Mouse (Mus musculus): ENCODE data around the gene Gpx4.

Gene Gpx4

DNA sequence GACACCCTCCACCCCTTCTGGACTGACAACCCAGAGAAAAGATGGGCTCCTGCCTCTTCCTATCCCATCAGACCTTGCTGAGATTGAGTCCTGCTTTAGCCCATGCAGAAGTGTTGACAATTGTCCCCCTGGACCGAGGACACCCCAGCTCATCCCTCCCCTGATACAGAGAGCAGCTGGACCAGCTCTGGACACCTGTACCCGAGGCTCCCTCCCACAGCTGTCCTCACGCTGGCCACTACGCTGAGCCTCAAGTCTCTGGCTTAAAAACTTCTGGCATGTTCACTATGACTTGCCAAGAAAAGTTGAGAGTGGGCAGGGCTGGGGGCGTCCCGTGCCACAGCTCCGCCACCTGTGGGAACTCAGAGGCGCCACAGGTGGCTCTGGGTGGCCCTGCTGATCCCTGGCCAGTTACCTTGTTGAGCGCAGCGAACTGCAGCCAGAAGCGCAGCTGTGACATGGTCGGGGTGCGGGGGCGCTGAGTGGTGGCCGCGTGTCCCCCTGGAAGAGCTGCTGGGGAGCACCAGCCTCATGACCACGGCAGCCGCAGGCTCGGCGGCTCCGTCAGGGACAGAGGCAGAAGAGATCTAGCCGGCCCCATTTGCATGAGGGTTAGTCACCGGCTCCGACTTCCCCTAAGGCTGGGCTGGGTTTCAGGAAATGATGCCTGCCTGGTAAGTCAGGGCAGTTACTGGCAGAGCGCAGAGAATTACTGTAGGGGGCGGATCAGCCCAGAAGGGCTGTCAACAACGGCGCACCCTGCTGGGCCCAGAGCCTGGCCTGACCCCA is 28.0 kb downstream of the Gpx4 start:
- DNase-seq (ENCODE audit: low spot score): peak; percentile 61

DNA sequence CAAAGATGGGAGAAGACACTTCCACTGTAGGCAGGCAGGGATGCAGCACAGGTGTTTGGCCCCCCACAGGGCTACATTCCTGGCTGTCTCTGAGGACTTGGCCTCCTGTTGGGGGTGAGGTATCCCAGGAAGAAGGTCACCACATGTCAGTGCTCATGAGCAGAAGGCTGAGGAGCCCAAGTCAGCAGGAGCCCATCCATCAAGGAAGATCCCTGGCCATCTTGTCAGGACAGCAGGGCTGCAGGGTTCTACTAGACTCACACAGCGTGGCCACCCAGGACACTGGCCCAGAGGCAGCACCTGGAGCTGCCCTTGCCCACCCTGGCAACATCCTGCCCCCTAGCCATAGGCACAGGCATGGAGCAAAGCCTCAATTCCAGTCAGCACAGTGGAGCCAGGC is 29.0 kb downstream of the Gpx4 start:
- no peak for DNase-seq (ENCODE audit: low spot score)

DNA sequence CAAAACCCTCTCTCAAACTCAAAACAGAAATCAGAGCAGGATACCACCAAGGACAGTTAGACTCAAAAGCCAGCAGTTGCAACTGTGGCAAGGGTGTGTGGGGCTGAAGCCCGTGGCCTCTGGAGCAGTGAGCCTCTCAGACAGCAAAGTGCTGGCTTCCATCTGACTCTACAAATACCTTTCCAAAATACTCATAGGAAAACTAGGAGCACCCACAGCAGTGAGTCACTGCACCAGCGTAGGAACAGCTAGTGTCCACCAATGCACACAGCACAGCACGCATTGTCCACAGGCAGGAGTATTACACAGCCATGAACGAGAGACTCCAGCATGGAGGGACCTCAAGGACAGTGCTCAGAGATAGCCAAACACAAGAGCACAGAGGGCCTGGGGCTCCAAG is 29.4 kb downstream of the Gpx4 start:
- DNase-seq (ENCODE audit: low spot score): no peak

DNA sequence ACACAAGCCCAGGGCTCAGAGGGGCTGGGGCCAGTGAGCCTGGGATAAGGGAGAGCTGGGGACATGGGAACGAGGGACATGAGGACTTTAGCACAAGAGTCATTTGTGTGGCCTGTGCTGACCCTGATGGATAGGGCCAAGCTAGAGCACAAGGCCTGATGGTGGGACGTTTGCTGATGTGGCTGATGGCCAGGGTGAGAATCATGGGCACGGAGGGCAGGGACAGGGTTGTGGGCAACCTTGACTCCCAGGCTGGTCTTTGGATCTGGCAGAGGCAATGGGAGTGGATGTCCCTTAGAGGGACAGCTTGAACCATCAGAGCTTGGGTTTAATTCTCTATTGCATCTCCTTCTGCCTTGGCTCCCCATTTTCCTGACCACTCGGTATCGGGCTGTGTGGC is 30.3 kb downstream of the Gpx4 start:
- no peak for DNase-seq (ENCODE audit: low spot score)

DNA sequence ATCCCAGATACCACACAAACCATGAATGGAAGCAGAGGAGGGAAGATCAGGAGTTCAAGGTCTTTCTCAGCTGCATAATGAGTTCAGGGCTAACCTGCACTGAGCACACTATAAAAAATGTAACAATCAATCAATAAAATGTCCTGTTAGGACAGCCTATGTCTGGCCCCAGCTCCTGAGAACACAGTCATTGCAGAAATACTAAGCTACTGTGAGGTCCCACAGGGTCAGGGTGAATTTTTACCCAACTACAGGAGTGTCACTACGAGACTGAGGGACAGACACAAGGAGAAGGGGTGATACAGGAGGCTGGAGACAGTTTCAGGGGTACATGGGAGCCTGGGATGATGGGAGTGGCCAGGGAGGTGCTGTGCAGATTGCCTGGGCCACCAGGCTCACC is 31.4 kb downstream of the Gpx4 start:
- DNase-seq (ENCODE audit: low spot score): no peak

DNA sequence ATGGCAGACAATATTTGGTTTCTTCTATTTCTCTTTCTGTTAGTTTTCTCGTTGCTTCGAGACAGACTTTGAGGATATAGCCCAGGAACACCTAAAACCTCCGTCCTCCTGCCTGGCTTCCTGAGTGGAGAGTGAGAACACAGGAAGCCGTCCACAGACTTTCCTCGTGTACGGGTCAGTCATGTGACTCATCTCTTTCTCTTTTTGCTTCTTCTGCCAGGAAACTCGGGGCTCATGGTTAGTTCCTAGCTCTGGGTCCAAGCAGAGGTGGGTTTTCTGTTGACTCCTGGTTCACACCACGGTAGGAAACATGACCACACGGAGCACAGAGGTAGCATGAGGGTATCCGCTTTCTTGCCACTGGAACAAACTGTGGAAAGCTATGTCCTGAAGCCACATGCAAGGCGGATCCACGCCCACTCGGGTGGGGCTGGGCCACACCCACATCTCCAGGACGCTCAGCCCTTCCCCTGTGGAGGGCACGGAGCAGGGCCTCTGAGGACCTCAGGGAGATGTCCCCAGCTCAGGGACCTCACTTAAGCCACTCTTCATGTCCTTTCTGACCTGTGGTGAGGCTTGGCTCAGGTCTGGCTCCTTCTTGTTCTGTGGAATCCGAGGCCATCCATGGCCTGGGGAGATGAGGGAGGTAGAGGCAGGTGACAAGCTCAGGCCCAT is 33.6 kb downstream of the Gpx4 start:
- DNase-seq (ENCODE audit: low spot score): no peak

DNA sequence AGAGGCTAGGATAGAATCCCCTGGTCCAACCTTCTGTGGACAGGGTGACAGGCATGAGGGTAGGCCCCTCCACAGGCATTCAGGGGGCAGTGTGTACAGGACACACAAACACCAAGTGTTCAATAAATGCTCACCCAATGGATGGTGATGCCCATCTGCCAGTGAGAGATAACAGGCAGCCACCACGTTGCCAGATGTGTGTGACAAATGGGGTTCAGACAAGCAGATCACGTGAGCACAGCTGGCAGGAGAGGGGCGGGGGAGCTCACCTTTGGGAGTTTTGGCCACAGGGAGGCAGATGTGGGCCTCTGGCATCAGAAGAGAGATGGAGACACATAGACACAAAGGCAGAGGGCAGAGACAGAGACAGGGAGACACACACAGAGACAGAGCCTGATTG is 34.1 kb downstream of the Gpx4 start:
- no peak for DNase-seq (ENCODE audit: low spot score)

DNA sequence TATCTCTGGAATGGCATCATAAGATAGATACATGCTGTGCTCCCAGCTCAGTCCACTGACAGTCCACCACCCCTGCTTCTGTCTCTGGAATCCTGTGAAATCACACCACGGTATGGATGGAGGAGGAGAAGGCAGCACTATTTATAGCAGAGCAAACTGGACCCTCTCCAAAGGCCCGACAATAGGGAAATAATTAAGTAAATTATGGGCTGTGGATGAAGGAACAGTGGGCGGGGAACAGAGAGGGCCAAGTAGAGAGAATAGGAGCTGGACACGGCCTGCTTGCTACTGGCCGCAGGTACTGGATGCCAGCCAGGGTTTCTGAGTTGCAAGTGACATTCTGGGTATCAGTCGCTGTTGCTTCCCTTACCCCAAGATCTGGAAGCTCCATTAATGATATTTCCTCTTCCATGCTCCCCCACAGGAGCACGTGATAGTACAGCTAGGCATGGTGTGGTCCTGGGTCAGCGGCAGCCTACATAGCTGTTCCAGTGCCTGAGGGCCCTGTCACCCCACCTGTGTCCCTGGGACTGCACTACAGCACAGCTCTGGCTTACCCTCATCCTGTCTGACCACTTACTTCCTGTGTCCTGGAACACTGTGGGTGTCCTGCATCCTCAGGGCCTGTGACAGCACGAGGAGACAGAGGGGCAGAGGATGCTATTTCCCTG is 38.0 kb downstream of the Gpx4 start:
- DNase-seq (ENCODE audit: low spot score): no peak

DNA sequence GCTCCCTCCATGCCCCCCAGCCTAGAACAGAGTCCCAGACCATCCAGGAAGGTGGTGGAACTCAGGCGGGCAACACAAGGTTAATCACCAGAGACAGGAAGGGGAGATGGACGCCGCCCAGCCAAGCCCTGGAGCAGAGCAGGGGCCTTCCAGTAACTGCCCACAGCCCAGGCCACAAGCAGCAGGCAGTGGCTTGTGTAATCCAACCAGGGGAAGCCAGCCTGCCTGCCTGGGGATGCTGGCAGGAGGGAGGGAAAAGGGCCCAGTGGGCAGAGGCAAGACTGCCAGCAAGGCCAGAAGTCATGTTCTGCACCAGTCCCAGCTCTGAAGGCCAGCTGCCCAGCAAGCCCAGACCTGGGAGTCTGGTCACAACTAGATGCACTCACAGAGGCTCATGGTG is 39.9 kb downstream of the Gpx4 start:
- DNase-seq (ENCODE audit: low spot score): no peak

DNA sequence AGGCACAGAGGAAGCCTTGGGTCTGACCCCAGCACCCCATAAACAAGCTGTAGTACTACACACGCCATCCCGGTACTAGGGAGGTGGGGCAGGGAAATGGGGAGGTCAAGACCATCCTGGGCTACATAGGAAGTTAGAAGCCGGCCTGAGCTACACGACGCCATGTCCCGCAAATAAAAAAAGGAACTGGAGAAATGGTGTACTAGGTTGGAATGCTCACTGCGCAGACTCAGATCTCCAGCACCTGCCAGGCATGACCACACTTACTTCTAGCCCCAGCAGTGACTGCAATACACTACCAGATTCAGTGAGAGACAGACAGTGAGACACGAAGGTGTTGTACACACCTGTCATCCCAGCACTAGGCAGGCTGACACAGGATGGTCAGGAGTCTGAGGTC is 40.5 kb downstream of the Gpx4 start:
- no peak for DNase-seq (ENCODE audit: low spot score)

DNA sequence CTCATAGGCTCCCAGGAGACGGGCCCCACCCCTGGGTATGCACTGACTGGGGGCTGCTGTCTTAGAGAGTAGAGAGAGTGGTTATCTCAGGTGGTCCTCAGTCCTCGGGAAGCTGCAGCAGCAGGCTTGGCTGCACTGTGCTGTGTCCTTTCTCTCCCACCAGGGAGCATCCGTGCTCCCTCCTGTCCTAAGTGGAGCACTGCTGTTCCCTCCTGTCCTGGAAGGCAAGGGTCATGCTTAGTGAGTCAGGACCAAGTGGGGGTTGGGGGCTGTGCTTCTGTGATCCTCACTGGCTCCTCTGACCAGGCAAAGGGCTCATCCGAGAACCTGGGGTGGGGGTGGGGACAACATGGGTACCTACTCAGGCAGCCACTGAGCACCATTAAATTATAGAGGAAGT is 42.2 kb downstream of the Gpx4 start:
- peak; percentile 28 for DNase-seq (ENCODE audit: low spot score)

DNA sequence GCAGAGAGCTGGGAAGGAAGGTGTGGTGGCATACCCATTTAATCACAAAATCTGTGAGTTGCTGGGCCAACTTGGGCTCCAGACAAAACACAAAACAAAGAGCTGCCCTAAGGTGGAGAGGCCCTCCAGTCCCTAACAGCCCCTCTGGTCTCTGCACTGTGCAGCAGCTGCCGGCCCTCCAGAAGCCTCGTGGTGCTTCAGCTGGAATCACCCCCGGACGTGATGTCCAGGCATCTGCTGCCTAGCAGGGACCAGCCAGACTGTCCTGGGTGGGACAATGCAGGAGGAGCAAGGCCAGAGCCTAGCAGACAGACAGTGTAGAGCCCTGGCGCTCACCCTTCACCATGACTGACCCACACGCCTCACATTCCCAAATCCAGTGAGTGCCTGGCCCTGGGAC is 44.6 kb downstream of the Gpx4 start:
- no peak for DNase-seq (ENCODE audit: low spot score)

DNA sequence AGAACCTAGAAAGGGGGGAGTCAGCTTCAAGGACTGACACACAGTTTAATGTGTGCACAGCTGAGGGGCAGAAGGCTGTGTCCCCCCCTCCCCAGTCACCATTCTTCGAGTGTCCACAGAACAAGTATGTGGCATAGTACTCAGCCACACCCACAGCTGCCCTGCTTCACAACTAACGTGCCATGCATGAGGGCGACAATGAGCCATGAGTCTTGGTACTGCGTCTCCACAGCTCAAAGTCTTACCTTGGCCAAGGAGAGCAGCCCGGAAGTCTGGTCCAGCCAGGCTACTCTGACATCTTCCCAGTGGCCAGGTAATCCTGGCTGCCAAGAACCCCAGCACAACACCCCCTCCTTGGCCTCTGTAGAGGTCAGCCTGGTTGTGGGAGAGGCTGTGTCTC is 45.7 kb downstream of the Gpx4 start:
- DNase-seq (ENCODE audit: low spot score): no peak

DNA sequence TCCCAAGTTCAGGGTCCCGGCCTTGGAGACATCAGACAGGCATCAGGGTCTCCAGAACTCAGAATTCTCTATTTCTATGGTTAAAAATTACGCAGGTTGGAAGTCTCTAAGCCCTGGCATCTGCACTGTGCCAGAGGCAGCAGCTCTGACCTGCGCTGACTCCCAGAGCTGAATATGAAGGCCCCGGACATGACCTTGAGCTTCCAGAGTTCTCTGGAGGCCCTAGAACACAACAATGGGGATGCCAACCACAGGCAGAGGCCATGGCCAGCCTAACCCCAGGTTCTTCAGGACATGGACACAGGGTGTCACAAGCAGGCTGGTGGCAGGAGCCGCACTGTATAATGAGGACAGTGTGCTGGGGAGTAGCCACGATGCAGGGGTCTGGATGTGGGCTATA is 47.1 kb downstream of the Gpx4 start:
- DNase-seq (ENCODE audit: low spot score): no peak

DNA sequence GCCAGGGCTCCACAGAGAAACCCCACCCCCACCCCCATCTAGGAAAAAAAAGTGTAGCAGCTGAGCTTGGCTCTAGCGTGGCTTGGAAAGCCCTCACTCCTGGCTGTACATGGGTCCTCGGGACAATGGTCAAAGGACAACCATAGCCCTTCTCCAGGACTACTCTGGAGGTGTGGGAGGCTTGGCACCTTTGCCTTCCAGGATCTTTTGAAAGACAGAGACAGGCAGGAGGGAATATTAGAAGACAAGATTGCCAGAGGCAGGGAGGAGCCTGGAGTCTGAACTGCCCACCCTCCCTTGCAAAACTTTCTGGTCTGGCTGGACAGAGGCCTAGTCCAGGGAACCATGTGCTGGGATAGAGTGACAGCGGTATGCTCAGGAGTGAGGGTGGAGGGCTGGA is 47.7 kb downstream of the Gpx4 start:
- DNase-seq (ENCODE audit: low spot score): no peak

DNA sequence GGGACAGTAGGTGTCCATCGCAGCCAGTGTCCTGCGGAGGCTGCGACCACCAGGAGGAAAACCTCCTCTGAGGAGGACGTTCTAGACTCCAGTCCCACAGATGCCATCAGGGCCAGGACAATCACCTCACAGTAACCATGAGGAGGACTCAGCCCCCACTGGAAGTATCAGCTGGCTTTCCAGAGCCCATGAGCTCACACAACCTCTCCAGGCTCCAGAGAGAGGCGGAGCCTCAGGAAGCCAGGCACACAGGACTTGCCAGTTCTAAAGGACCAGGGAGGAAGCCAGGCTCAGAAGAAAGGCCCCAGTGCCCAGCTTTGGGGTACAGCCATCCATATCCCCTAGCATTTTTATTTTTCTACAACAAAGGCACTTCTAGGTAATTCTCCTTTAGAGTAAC is 48.6 kb downstream of the Gpx4 start:
- DNase-seq (ENCODE audit: low spot score): no peak

DNA sequence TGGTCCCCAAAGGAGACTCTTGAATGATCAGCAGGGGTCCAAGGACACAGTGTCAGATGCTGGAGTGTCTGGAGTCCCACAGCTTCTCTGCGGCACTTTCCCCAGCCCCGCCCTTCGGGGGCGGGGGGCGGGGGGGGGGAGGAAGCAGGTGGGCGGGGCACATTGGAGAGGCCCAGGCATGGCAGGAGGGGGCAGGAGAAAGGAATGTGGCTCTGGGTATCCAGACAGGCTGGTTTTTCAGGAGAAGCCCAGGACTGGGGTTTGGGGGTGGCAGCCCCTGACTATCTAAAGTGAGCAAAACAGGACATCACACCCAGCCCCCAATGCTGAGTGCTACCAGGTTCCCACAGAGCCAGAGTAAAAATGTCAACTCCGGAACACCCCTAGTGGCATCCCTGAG is 50.3 kb downstream of the Gpx4 start:
- DNase-seq (ENCODE audit: low spot score): no peak

DNA sequence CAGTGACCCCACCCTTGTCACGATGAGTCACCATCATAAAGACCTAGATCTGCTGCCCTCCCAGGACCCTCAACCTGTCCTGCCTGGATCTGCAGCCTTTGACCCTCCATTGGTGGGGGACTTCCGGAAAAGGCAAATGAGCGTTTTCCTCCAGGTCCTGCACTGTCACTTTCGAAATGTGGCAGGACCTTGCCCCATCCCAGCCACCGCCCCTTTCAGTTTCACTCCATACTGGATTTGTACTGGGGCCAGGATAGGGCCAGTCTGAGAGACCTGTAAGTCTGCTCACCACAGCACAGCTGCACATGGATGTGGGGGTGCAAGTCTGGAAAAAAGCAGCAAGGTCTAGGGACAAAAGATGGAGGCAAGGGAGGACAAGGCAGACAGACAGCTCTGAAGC is 51.7 kb downstream of the Gpx4 start:
- DNase-seq (ENCODE audit: low spot score): no peak

DNA sequence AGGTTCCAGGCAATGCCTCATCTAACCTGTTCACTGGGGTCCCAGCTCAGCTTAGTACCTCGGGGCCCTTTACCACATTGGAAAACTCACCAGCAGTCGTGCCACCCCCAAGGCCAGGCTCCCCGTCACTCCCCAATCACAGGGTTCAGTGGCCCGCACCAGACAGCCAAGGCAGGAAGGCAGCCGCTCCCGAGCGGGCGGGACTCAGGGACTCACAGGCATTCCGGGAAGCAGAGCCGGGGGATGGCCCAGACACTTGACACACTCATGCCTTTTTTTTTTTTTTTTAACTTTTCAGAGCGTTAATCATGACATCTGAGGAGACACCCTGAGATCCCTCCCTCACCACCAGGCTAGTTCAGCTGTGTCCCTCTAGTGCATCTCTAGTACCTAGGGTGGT is 54.0 kb downstream of the Gpx4 start:
- DNase-seq (ENCODE audit: low spot score): no peak

DNA sequence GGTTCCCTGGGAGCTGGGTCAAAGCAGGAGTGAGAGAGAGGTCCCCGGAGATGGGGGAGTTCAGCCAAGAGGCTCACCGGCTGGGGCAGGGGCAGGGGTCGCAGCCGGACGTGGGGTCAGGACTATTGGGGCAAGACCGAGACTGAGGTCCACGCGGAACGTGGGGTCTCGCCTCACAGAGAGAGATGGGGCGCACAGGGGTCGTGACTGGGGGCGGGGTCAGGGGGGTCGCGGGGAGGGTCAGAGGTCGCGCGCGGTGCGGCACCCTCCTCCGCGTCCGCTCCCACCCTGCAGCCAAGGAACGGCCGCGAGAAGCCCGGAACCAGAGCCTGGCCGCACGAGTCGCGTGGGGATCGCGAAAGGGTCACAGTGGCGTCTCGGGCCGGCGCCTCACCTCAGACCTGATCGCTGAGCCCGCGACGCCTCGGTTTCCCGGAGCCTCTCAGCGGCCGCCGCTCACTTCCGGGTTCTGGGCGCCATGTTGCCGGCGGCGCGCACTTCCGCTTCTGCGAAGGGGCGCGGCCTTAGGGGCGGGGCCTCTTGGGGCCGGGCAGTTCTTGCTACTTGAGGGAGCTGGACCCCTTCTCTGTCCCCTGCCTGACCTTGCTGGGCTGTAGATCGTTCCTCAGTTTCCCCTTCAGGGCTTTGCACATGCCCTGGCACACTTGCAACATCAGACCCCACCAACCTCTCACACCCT is 55.4 kb downstream of the Gpx4 start:
- peak; percentile 93 for DNase-seq (ENCODE audit: low spot score)

DNA sequence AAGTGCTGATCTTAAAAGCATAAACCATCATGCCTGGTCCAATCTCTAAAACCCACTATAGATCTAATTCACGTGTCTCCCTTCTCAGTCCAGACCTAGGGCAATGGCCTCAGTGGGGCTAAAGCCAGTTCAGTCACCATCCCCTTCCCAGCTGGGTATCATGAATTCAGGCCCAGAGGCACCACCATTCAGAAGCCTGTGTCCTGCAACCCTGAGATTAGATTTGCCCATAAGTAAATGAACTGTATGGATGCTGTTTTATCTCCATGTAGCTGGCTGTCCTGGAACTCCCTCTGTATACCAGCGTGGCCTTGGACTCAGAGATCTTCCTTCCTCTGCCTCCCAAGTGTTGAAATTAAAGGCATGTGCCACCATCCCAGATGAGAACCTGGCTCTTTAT is 56.1 kb downstream of the Gpx4 start:
- DNase-seq (ENCODE audit: low spot score): no peak

DNA sequence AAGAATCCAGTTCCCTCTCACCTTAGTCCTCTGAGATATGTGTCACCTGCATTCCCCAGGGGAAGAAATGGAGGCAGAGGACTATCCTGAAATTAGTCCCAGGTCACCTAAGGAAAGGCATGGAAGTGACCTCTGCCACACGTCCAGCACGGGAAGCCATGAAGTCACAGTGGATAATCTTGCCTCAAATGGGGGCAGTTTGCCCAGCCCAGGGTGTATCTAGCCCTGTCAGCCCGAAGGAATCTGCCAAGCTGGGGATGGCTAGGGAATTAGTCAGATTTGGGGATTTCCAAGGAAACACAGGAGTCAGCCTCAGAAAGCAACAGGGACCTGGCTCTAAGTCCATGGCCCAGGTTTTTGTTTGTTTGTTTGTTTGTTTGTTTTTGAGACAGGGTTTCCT is 57.2 kb downstream of the Gpx4 start:
- no peak for DNase-seq (ENCODE audit: low spot score)

DNA sequence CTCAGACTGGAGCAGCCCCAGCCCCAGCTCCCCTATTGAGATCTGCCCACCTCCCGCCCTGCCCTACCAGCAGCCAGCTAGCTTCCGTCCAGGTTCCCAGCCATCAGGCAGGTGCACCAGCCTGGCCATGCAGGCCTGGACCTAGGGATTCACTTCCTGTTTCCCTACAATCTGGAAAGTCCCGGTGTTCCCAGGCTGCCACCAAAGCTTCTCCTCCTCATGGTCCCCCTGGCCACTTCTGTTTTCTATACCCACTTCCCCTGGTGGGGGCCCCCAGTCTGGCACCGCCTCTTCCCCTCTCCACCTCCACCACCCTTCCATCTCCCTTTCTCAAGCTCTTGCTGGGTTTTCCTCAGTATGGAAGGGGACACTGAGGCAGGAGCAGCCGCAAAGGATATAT is 58.5 kb downstream of the Gpx4 start, which contains the start of gene Sbno2:
Gene Sbno2 (minus strand): TSS at position 112 of the 400 bp plus-strand sequence.
- DNase-seq (ENCODE audit: low spot score): no peak
